In the genomic region with DNA sequence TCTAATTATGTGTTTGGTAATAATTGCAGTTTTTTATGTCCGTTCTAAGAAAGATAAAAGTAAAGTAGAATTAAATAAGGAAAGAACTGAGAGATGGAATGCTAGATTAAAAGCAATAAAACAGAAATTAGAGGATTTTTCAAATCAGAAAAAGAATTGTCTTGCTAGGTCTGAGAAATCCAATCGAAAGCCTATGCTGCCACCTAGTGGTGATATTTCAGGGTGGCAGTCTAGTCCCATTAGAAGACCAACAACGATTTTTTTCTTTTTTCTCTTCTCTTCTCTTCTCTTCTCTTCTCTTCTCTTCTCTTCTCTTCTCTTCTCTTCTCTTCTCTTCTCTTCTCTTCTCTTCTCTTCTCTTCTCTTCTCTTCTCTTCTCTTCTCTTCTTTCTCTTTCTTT, we compare ENCODE assay signal across 8 mouse cellular contexts. TPM values are rescaled to one million over a fixed set of nuclear protein-coding genes. Genes with fewer than 3 reads are reported as not detected.
A peak's percentile ranks its signal among the peaks of the same experiment; 100 is the strongest.
DNase-seq lines count a peak whose midpoint lies in the region.

No protein-coding gene starts in this region.

- intact Hi-C loops in left cerebral cortex, postnatal 14 days (cut with DNase I): loop anchor here (5.0 to 10.0 kb wide), 2 partner anchors 167 to 344 kb away; a partner anchor contains a TSS

- peak; percentile 19 for DNase-seq in 3134 (ENCODE audit: extremely low read depth, insufficient read length, low spot score)
- DNase-seq in adrenal gland, adult 18-20 months (ENCODE audit: low spot score in 2 of 2): peak; percentile 71
- DNase-seq in cerebellum, postnatal 36 days: peak; percentile 82 to 91
- peak; percentile 83 to 89 for DNase-seq in frontal cortex, postnatal 36 days (ENCODE audit: low spot score in 2 of 2)
- peak; percentile 29 for DNase-seq in kidney, adult 11 months
- DNase-seq in left cerebral cortex, postnatal 14 days (ENCODE audit: low spot score in 2 of 2): peak; percentile 90 to 94
- peak; percentile 18 to 44 for DNase-seq in monocyte, adult 2 months (ENCODE audit: low read depth in 1 of 2, low spot score in 2 of 2)
- peak; percentile 57 to 66 for DNase-seq in spleen, postnatal 36 days (ENCODE audit: low spot score in 2 of 2)

RNA-seq across cellular contexts. Expression of a gene that starts 13.2 kb away (rescaled TPM):
- not detected for total RNA-seq in adrenal gland, adult 18-20 months (2021)
- not detected for total RNA-seq in left cerebral cortex, postnatal 14 days (2021)

RNA-seq across cellular contexts. Expression of a gene that starts 56.3 kb away (rescaled TPM):
- total RNA-seq in adrenal gland, adult 18-20 months (2021): under 1 TPM; 0.22 to 0.30 TPM
- under 1 TPM in 1 of 2 experiments, not detected in 1; 0.49 TPM for total RNA-seq in left cerebral cortex, postnatal 14 days (2021)

Comparison
In these comparisons a context has a peak if more than half of its experiments do, and no peak if none do; other contexts are left out.
1. Peak in every context shown above with its lines: DNase-seq.
2. DNase-seq: peak in every context shown above with its lines; median percentile 92 in left cerebral cortex, postnatal 14 days; 86 in cerebellum, postnatal 36 days; 86 in frontal cortex, postnatal 36 days; 71 in adrenal gland, adult 18-20 months; 62 in spleen, postnatal 36 days; 31 in monocyte, adult 2 months; 29 in kidney, adult 11 months; 19 in 3134.